Mouse (Mus musculus) left cerebral cortex, postnatal 10 days (tissue): ENCODE data around the gene Pls1. TPM values are rescaled to one million over a fixed set of nuclear protein-coding genes. Genes with fewer than 3 reads are reported as not detected.

ENCODE experiments used
- DNase-seq, 2 experiments: peaks; one replicate each; pipeline ENCODE4 v3.0.0; 2021 to 2022; ENCODE audit warnings: low spot score in 2 of 2, mixed read lengths in 1 of 2; ENCODE audit errors: extremely low spot score in 1 of 2
- intact Hi-C: fragments of 180-260 bp; cut with DNase I; formaldehyde crosslinking; loops from one replicate; pipeline ENCODE4 v1.15.1; 2025
- total RNA-seq, 2 experiments: library from RNA; stranded (reverse); gene quantifications; 2 replicates each; pipeline ENCODE4 v1.2.3; 2021

Gene Pls1
- total RNA-seq, 2 experiments from 2014 or later: 4.2 to 5.6 TPM

GRCm38 (mm10) chr9:95811817-95812216, 33.3 kb downstream of the Pls1 start:
- intact Hi-C loops: no loop called here
- no peak for DNase-seq

DNA sequence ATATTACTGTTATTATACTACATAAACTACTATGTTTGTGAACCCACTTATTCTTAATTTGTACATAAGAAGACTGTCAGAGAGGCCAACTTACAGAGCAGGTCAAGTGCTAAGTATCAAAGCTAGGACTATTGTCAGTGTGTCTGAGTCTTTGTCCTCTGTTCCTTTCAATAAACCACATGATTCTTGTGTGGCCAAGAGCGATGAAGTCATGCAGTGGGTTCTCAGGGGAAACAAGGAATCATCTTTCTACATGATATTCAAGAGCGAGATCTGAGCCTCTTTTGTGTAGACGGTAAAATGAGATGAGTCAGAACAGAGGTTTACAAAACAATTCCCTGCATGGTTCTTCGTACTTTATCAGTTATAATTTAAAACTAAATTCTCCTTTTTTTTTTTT, 35.5 kb downstream of the Pls1 start:
- no peak for DNase-seq
- intact Hi-C loops: no loop called here

GRCm38 (mm10) chr9:95805449-95805848, 39.7 kb downstream of the Pls1 start:
- no peak for DNase-seq
- intact Hi-C loops: no loop called here

GRCm38 (mm10) chr9:95803783-95804182, 41.3 kb downstream of the Pls1 start:
- DNase-seq: no peak
- intact Hi-C loops: no loop called here

GRCm38 (mm10) chr9:95801610-95802451, 43.3 kb downstream of the Pls1 start:
- DNase-seq: no peak
- intact Hi-C loops: no loop called here

DNA sequence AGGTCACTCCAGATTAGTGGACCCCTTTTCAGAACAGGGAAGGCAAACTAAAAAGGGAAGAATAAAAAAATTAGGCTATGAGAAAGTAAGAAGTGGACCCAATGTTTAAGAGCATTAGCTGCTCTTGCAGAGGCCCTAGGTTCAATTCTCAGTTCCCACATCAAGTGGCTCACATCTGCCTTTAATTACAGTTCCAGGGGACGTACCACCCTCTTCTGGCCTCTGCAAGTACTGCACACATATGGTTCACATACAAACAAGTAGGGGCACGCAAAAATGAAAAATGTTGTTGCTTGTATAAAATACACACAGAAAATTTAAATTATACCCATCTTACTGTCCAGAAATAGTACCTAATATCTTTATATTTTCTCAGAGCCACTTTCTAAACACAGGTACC, 48.8 kb downstream of the Pls1 start:
- intact Hi-C loops: no loop called here
- no peak for DNase-seq

GRCm38 (mm10) chr9:95795844-95796243, 49.3 kb downstream of the Pls1 start:
- intact Hi-C loops: no loop called here
- DNase-seq: no peak

- no peak for DNase-seq
- intact Hi-C loops: no loop called here
Observed at GRCm38 (mm10) chr9:95795077-95795784, 49.9 kb downstream of the Pls1 start.

DNA sequence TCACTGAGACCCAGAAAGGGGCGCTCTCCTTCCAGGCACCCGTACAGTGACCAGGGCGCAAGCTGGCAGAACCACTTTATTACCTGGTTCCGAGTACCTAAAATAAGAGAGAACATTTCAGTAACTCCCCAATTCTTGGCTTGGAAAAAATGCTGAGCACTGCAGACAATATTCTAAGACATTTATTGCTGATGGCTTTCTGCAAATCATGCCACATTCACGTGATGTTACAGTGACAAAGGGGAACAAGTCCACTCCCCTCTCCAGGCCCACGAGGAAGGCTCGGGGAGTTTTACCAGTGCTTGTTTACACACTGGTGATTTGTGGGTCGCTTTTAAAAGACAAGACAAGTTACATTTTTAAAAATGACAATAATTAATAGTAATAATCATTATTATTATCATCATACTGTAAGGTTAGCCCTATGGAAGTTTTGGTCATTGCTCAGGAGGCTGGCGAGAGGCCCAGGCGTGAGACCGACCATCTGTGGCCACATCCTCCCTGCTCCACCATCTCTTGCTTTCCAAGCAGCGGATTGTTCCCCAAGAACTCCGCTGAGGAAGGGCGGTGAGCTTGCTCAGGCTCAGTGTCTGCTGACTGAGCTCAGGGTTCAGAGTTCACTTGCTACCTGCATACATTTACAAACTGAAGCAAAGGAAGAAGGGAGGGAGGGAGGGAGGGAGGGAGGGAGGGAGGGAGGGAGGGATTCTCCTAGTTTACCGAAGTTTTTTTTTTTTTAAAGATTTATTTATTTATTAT, 50.9 kb downstream of the Pls1 start:
- intact Hi-C loops: no loop called here
- no peak for DNase-seq

DNA sequence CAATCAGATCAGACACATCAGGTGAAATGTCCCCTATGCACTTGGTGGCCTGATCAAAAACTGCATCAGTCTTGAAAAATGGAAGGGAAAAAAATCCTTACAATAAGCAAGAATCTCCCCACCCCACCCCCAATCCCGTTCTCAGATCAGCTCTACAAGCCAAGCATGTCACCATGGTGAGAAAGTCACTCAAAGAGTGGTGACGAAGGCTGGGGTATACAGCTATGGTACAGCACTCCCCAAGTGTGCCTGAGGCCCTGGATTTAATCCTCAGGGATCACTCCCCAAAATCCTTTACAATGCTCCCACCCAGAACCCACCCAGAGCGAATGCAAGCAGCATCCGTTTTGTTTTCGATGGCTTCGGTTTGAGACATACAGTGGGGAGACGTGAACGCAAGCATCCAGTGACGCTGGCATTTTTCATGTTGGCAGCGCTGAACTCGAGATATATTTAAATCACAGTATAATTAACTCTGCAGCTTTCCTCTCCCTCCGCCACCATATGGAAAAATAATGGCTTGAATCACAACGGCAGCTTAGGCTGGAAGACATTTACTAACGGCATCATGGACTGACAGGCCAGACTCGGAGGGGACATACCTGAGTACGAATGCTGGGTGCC, 60.1 kb downstream of the Pls1 start:
- DNase-seq: peak in 1 of 2 experiments; percentile 14
- intact Hi-C loops: no loop called here

- DNase-seq: no peak
- intact Hi-C loops: no loop called here
Observed at GRCm38 (mm10) chr9:95783646-95784293, 61.3 kb downstream of the Pls1 start.

DNA sequence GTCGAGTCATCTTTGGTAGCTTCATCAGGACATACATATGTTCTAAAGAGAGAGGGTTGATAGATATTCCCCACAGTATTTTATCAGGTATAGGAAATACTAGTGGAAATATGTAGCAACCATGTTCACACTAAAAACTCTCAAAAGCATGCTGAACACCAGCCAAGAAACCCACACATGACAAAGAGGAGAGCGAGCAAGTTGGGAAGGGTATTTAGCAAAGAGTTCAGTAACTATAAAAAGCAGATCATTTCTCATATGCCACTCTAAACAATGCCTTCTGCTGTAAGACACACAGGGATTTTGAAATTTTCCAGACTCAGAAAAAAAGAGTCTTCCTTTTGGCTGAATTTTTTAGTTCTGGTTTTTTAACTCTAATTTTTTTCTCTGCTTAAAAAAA, 73.4 kb downstream of the Pls1 start:
- intact Hi-C loops: no loop called here
- no peak for DNase-seq

DNA sequence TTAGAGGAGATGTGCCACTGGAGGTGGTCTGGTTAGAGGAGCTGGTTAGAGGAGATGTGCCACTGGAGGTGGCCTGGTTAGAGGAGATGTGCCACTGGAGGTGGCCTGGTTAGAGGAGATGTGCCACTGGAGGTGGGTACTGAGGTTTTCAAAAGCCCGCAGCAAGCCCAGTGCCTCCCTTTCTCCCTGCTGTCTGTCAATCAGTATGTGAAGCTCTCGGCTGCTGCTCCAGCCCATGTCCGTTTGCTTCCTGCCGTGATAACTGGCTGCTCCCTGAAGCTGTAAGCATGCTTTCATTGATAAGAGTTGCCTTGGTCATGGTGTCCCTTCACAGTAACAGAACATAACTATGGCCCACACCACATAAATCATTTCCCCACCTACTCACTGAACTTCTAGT, 81.9 kb downstream of the Pls1 start:
- intact Hi-C loops: no loop called here
- DNase-seq: no peak

- DNase-seq: no peak
- intact Hi-C loops: no loop called here
Observed at GRCm38 (mm10) chr9:95762228-95762627, 82.9 kb downstream of the Pls1 start.

DNA sequence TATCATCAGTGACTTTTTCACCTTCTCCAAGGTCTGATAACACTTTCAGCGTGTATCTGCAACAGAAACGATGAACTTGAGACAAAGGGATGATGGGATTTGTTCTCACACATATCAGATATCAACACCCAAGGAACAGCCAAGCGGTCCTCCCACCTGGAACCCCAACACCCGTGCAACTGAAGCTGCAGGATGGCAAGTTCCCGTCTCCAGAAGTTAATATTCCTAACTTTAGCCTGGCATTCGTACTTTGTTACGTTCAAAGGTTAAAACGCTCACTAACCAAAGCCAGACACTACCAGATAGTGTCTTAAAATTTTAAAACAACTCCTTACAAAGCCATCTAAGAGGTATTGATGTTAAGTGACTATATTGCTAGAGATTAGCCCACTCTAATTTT, 83.7 kb downstream of the Pls1 start:
- intact Hi-C loops: no loop called here
- no peak for DNase-seq

GRCm38 (mm10) chr9:95750746-95751145, 94.4 kb downstream of the Pls1 start:
- DNase-seq: no peak
- intact Hi-C loops: no loop called here

DNA sequence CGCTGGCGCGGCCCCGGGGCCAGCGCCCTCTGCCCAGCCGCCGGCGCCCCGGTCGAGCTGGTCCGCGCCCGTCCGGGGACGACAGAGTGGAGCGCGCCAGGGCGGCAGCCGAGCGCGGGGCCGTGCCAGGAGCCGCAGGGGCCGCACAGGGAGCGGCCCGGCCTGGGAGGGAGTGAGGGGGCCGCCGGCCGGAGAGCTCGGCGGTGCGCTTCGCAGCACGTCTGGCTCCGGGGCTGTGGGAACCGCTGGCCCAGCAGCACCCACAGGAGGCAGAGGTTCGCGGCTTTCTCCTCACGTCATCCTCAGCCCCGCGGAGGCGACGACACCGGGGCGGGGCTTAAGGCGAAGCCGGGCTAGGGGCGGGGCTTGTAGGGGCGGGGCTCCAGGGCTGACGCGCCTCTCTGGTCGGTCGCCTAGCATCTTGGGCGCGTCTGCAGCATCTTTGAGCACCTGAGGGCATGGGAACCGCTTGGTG, 95.0 kb downstream of the Pls1 start, which contains the start of gene Trpc1:
Trpc1 (minus strand) TSS at position 339 of the 475 bp plus-strand sequence.
- intact Hi-C loops: no loop called here
- peak; percentile 61 to 85 for DNase-seq

- peak; percentile 8 to 38 for DNase-seq
- intact Hi-C loops: loop anchor here (5.0 kb wide), 1 partner anchor 108 kb away; the partner anchor contains the start of gene Atr
Observed at GRCm38 (mm10) chr9:95749461-95749928, 95.6 kb downstream of the Pls1 start.
